Mouse (Mus musculus): Measurements from ENCODE around the gene Gtf2i. TPM values are rescaled to one million over a fixed set of nuclear protein-coding genes. Genes with fewer than 3 reads are reported as not detected.

Gene Gtf2i
- polyA plus RNA-seq, 1 experiment from 2014 or later, result 132 TPM

DNA sequence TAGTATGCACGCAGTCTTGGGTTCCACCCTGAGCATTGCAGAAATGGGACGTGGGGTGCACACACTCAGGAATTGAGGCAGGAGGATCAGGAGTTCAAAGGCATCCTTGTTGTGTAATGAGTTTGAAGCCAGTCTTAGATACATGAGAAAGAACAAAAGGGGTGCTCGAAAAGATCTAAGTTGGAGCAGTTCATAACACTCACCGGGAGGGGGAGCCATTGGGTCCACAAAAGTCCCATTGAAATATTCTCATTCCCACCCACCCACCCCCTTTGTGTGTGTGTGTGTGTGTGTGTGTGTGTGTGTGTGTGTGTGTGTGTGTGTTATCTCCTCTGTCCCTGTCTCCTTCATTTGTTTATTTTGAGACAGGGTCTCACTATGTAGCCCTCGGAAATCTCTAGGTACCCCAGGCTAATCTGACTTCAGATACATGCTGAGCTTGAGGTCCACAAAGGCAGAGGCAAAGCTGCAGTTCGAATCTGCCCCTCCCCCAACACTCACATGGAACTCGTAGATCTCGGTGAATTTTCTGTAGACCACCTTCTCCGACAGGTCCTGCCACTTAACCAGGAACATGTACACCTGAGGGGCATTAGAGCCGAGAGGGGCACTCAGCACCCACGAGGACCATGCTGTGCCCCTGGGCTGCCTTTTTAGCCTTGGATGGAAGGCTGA, 86.8 kb downstream of the Gtf2i start:
- H3K9ac ChIP-seq (ENCODE audit: low read length), result peak overlapping the region; percentile 25; the same call in 1 of the 2 replicates

DNA sequence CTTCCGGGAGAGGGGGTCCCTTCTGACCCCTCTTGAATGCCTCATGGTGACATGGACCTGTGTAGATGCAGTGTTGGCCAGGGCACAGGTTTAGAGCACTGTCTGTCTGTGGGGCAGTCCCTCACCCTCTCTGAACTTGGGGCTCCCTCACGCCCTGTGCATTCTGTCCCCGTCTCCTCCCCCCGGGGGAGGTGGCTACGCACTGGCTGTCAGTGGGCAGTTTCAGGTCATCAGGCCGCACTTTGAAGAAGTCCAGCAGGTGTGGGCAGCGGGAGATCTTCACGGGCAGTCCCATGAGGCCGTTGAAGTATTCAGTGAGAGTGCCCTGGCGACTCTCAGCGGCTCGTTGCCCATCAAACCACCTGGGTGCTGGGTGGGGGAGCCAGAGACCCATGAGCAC, 87.6 kb downstream of the Gtf2i start:
- H3K36me3 ChIP-seq (ENCODE audit: control insufficient read depth, insufficient read depth, low read length), result no peaks in the 10 kb centered on the region
- no peak overlapping the region for H3K4me2 ChIP-seq (ENCODE audit: low read length)
- no peak overlapping the region for H3K27ac ChIP-seq (replicated peaks in 1 of 2; ENCODE audit: control insufficient read depth in 1 of 2, insufficient read depth in 1 of 2, low read depth in 2 of 2, low read length in 2 of 2)
- no peak overlapping the region for H3K4me3 ChIP-seq (ENCODE audit: control insufficient read depth in 1 of 2, insufficient read depth in 1 of 2, low read depth in 1 of 2, low read length in 2 of 2)
- 61% methylated on average over 12 of the region's 12 CpGs for WGBS
- peaks cover 9 to 14% of the 10 kb centered on the region in 2 experiments for H3K4me1 ChIP-seq (ENCODE audit: control insufficient read depth in 2 of 2, insufficient read depth in 2 of 2, low read length in 2 of 2)
- no peaks in the 10 kb centered on the region for H3K9me3 ChIP-seq (ENCODE audit: control insufficient read depth, low read length)
- H3K9ac ChIP-seq (ENCODE audit: low read length), result no peak overlapping the region
- H3K27me3 ChIP-seq (ENCODE audit: control insufficient read depth, insufficient read depth, low read length), result peaks cover 11% of the 10 kb centered on the region
- ATAC-seq (ENCODE audit: insufficient number of reproducible peaks, insufficient read depth, low FRiP score, low read depth), result no peak

More for the DNA sequence above, 86.8 kb downstream of the Gtf2i start:
- no peaks in the 10 kb centered on the region for H3K36me3 ChIP-seq (ENCODE audit: control insufficient read depth, insufficient read depth, low read length)
- H3K4me3 ChIP-seq (ENCODE audit: control insufficient read depth in 1 of 2, insufficient read depth in 1 of 2, low read depth in 1 of 2, low read length in 2 of 2), result no peak overlapping the region
- no peak overlapping the region for H3K4me2 ChIP-seq (ENCODE audit: low read length)
- peaks cover 3% of the 10 kb centered on the region; the same call in 1 of the 2 replicates for H3K27me3 ChIP-seq (ENCODE audit: control insufficient read depth, insufficient read depth, low read length)
- ATAC-seq (ENCODE audit: insufficient number of reproducible peaks, insufficient read depth, low FRiP score, low read depth), result no peak
- H3K9me3 ChIP-seq (ENCODE audit: control insufficient read depth, low read length), result no peaks in the 10 kb centered on the region
- 33% methylated on average over 11 of the region's 11 CpGs for WGBS
- H3K27ac ChIP-seq (replicated peaks in 1 of 2; ENCODE audit: control insufficient read depth in 1 of 2, insufficient read depth in 1 of 2, low read depth in 2 of 2, low read length in 2 of 2), result no peak overlapping the region
- H3K4me1 ChIP-seq (ENCODE audit: control insufficient read depth in 2 of 2, insufficient read depth in 2 of 2, low read length in 2 of 2), result peaks cover 12 to 19% of the 10 kb centered on the region in 2 experiments

DNA sequence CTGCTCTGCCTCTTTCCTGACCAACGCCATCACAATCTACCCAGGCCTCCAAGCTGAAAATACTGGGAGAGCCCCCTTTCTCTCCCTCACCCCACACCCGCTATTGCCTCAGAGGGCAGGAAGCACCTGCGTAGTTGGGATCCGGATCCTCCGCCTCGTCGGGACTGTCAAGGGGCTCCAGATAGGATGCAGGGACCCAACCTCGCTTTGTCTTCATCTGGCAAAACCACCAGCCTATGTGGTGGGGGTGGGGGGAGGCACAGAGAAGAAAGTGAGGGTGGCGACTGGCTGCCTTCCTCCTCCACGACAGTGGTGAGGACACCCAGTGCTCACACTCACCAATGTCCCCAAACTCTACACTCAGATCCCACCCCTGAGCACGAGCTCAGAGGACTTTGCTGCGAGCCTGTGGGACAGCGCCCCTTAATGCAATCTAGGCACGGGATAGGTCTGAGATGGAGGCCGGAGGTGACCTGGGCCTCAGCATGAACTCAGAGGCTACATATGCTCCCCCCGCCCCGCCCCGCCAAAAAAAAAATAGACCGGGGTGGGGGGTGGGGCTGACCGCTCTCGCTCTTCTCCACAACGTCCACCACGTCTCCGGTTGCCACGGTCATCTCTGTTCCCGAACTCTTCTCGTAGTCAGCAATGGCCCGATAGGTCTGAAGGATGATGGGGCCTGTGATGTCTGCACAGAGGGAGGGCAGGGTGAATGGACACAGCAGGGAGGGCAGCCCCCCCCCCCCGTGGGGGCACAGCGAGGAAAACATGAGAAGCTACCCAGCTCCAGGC, 89.3 kb downstream of the Gtf2i start:
- WGBS, result 76% methylated on average over 30 of the region's 30 CpGs

DNA sequence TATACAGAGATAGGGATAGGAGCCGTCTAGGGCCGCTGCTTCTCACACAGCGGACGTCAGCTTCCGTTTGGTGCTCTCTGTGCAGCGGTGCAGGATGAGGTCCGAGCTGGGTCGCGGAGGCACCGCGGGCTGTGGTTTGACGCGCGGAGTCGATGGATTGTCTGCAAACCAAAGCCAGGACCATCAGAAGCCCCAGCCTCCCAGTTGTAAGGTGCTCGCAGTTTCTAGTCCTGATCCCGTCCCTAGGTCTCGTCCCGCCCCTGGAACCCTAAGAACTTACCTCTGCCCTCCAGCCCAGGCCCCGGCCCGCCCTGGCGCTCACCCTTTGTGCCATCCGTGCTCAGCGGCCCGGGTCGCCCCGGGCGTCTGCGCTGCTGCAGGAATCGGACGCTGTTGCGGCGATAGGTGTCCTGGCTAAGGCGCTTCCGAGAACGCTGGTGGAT, 92.8 kb downstream of the Gtf2i start:
- Histone ChIP-seq H3K27me3 (ENCODE audit: control insufficient read depth, insufficient read depth, low read length) (peaks cover 19% of the 10 kb centered on the region), H3K36me3 (ENCODE audit: control insufficient read depth, insufficient read depth, low read length) (peaks cover 4% of the 10 kb centered on the region; the same call in 1 of the 2 replicates), H3K4me3 (ENCODE audit: control insufficient read depth in 1 of 2, insufficient read depth in 1 of 2, low read depth in 1 of 2, low read length in 2 of 2) (peak overlapping the region; percentile 21 to 31), H3K9me3 (ENCODE audit: control insufficient read depth, low read length) (no peaks in the 10 kb centered on the region), H3K9ac (ENCODE audit: low read length) (peak overlapping the region; percentile 73), H3K4me1 (ENCODE audit: control insufficient read depth in 2 of 2, insufficient read depth in 2 of 2, low read length in 2 of 2) (peaks cover 3 to 10% of the 10 kb centered on the region in 2 experiments; a peak in 3 of 4 replicates), H3K4me2 (ENCODE audit: low read length) (peak overlapping the region; percentile 76), H3K27ac (replicated peaks in 1 of 2; ENCODE audit: control insufficient read depth in 1 of 2, insufficient read depth in 1 of 2, low read depth in 2 of 2, low read length in 2 of 2) (no peak overlapping the region)
- 2% methylated on average over 36 of the region's 36 CpGs for WGBS
- ATAC-seq (ENCODE audit: insufficient number of reproducible peaks, insufficient read depth, low FRiP score, low read depth), result no peak

More for the DNA sequence above, 89.3 kb downstream of the Gtf2i start:
- Histone ChIP-seq H3K36me3 (ENCODE audit: control insufficient read depth, insufficient read depth, low read length) (no peaks in the 10 kb centered on the region), H3K4me2 (ENCODE audit: low read length) (no peak overlapping the region), H3K4me1 (ENCODE audit: control insufficient read depth in 2 of 2, insufficient read depth in 2 of 2, low read length in 2 of 2) (peaks cover 9 to 21% of the 10 kb centered on the region in 2 experiments), H3K9ac (ENCODE audit: low read length) (no peak overlapping the region), H3K27ac (replicated peaks in 1 of 2; ENCODE audit: control insufficient read depth in 1 of 2, insufficient read depth in 1 of 2, low read depth in 2 of 2, low read length in 2 of 2) (no peak overlapping the region), H3K27me3 (ENCODE audit: control insufficient read depth, insufficient read depth, low read length) (peaks cover 19% of the 10 kb centered on the region), H3K4me3 (ENCODE audit: control insufficient read depth in 1 of 2, insufficient read depth in 1 of 2, low read depth in 1 of 2, low read length in 2 of 2) (no peak overlapping the region), H3K9me3 (ENCODE audit: control insufficient read depth, low read length) (no peaks in the 10 kb centered on the region)
- no peak for ATAC-seq (ENCODE audit: insufficient number of reproducible peaks, insufficient read depth, low FRiP score, low read depth)

DNA sequence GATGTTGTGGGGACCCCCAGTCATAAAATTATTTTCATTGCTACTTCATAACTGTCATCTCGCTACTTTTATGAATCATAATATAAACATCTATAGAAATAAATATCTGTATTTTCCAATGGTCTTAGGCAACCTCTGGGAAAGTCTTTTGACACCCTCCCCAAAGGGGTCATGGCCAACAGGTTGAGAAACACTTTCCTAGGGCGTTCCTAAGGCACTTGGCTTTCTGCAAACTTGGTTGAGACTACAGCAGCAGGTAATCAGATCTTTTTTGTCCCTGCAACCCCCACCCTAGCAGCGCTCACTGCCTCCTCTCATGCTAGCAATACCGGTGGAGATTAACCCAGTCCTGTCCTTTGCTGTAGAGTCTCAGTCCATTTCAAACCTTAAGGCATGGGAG, 93.3 kb downstream of the Gtf2i start:
- ATAC-seq (ENCODE audit: insufficient number of reproducible peaks, insufficient read depth, low FRiP score, low read depth), result no peak
- Histone ChIP-seq H3K4me1 (ENCODE audit: control insufficient read depth in 2 of 2, insufficient read depth in 2 of 2, low read length in 2 of 2) (peaks cover 0 to 10% of the 10 kb centered on the region in 2 experiments; a peak in 3 of 4 replicates), H3K27ac (replicated peaks in 1 of 2; ENCODE audit: control insufficient read depth in 1 of 2, insufficient read depth in 1 of 2, low read depth in 2 of 2, low read length in 2 of 2) (no peak overlapping the region), H3K4me3 (ENCODE audit: control insufficient read depth in 1 of 2, insufficient read depth in 1 of 2, low read depth in 1 of 2, low read length in 2 of 2) (peak overlapping the region in 1 of 2 experiments; percentile 31; a peak in 2 of 4 replicates), H3K9ac (ENCODE audit: low read length) (peak overlapping the region; percentile 73; the same call in 1 of the 2 replicates), H3K9me3 (ENCODE audit: control insufficient read depth, low read length) (no peaks in the 10 kb centered on the region), H3K4me2 (ENCODE audit: low read length) (peak overlapping the region; percentile 76), H3K36me3 (ENCODE audit: control insufficient read depth, insufficient read depth, low read length) (peaks cover 8% of the 10 kb centered on the region; the same call in 1 of the 2 replicates), H3K27me3 (ENCODE audit: control insufficient read depth, insufficient read depth, low read length) (peaks cover 19% of the 10 kb centered on the region)
- 42% methylated on average over 4 of the region's 4 CpGs for WGBS

DNA sequence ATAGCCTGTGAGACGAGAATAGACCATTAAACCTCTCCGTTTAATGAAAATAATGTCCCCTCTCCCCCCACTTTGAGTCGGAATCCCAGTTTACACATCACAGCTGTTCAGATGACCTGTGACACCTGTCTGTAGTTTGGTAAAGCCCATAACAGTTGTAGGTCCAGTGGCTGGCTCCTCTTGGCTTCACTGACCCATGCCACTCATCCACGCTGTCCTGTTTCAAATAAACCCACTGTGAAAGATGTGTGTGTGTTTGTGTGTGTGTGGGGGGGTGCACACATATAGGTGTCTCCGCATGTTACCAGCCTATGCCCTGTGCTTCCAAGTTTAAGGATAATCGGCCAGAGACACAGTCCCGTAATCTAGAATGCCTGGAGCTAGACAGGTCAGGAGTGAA, 96.7 kb downstream of the Gtf2i start:
- Histone ChIP-seq H3K9me3 (ENCODE audit: control insufficient read depth, low read length) (no peaks in the 10 kb centered on the region), H3K4me1 (ENCODE audit: control insufficient read depth in 2 of 2, insufficient read depth in 2 of 2, low read length in 2 of 2) (peaks cover 0 to 10% of the 10 kb centered on the region in 2 experiments; a peak in 3 of 4 replicates), H3K4me2 (ENCODE audit: low read length) (no peak overlapping the region), H3K27me3 (ENCODE audit: control insufficient read depth, insufficient read depth, low read length) (peaks cover 17% of the 10 kb centered on the region), H3K27ac (replicated peaks in 1 of 2; ENCODE audit: control insufficient read depth in 1 of 2, insufficient read depth in 1 of 2, low read depth in 2 of 2, low read length in 2 of 2) (no peak overlapping the region), H3K36me3 (ENCODE audit: control insufficient read depth, insufficient read depth, low read length) (peaks cover 8% of the 10 kb centered on the region; the same call in 1 of the 2 replicates), H3K9ac (ENCODE audit: low read length) (no peak overlapping the region), H3K4me3 (ENCODE audit: control insufficient read depth in 1 of 2, insufficient read depth in 1 of 2, low read depth in 1 of 2, low read length in 2 of 2) (no peak overlapping the region)
- ATAC-seq (ENCODE audit: insufficient number of reproducible peaks, insufficient read depth, low FRiP score, low read depth), result no peak
- 89% methylated on average over 7 of the region's 7 CpGs for WGBS

DNA sequence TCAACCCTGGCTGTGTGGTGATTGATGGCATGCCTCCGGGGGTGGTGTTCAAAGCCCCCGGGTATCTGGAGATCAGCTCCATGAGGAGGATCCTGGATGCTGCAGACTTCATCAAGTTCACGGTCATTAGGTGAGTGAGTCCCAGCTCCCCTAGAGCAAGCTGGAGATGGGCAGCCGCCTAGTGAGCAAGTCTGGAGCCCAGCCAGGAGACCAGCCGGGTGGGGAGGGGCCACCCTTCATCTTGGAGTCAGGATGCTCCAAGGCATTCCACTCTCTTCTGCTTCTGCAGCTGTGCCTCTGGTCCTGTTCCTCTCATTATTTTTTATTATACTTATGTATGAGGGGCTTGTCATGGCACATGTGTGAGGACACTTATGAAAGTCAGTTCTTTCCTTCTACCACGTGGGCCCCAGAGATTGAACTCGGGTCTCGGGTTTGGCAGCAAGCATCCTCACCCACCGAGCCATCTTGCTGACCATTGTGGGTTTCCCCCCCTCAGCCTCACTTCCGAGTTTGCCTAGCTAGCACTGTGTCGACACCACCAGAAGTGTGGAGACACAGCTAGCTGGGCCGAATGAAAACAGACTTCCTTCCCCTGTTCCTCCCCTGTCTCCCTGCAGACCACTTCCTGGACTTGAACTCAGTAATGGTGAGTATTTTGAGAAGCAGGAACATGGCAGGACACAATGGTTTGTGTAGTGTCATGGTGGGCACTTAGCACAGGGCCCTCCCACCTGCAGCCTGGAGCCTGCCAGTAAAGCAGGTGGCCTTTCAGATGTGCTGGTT, 100.3 kb downstream of the Gtf2i start:
- no peak overlapping the region for H3K27ac ChIP-seq (replicated peaks in 1 of 2; ENCODE audit: control insufficient read depth in 1 of 2, insufficient read depth in 1 of 2, low read depth in 2 of 2, low read length in 2 of 2)
- H3K27me3 ChIP-seq (ENCODE audit: control insufficient read depth, insufficient read depth, low read length), result no peaks in the 10 kb centered on the region
- peaks cover 8% of the 10 kb centered on the region; the same call in 1 of the 2 replicates for H3K36me3 ChIP-seq (ENCODE audit: control insufficient read depth, insufficient read depth, low read length)
- H3K9ac ChIP-seq (ENCODE audit: low read length), result no peak overlapping the region
- H3K4me3 ChIP-seq (ENCODE audit: control insufficient read depth in 1 of 2, insufficient read depth in 1 of 2, low read depth in 1 of 2, low read length in 2 of 2), result no peak overlapping the region
- no peaks in the 10 kb centered on the region for H3K9me3 ChIP-seq (ENCODE audit: control insufficient read depth, low read length)
- no peak overlapping the region for H3K4me2 ChIP-seq (ENCODE audit: low read length)
- H3K4me1 ChIP-seq (ENCODE audit: control insufficient read depth in 2 of 2, insufficient read depth in 2 of 2, low read length in 2 of 2), result no peaks in the 10 kb centered on the region; a peak in 1 of 4 replicates
- 62% methylated on average over 12 of the region's 12 CpGs for WGBS
- no peak for ATAC-seq (ENCODE audit: insufficient number of reproducible peaks, insufficient read depth, low FRiP score, low read depth)
